Mouse (Mus musculus): ENCODE results near the gene Trim8.

Gene Trim8

GRCm38 (mm10) chr19:46523480-46524151, 22.1 kb downstream of the Trim8 start:
- no peak for DNase-seq (ENCODE audit: low read depth, low spot score)

- no peak for DNase-seq (ENCODE audit: low read depth, low spot score)
Measured at GRCm38 (mm10) chr19:46524152-46524544, 22.6 kb downstream of the Trim8 start.

GRCm38 (mm10) chr19:46524601-46525321, 23.3 kb downstream of the Trim8 start:
- DNase-seq (ENCODE audit: low read depth, low spot score): peak; percentile 74

GRCm38 (mm10) chr19:46525691-46526631, 24.5 kb downstream of the Trim8 start:
- no peak for DNase-seq (ENCODE audit: low read depth, low spot score)

GRCm38 (mm10) chr19:46527632-46528528, 26.4 kb downstream of the Trim8 start:
- DNase-seq (ENCODE audit: low read depth, low spot score): no peak

DNA sequence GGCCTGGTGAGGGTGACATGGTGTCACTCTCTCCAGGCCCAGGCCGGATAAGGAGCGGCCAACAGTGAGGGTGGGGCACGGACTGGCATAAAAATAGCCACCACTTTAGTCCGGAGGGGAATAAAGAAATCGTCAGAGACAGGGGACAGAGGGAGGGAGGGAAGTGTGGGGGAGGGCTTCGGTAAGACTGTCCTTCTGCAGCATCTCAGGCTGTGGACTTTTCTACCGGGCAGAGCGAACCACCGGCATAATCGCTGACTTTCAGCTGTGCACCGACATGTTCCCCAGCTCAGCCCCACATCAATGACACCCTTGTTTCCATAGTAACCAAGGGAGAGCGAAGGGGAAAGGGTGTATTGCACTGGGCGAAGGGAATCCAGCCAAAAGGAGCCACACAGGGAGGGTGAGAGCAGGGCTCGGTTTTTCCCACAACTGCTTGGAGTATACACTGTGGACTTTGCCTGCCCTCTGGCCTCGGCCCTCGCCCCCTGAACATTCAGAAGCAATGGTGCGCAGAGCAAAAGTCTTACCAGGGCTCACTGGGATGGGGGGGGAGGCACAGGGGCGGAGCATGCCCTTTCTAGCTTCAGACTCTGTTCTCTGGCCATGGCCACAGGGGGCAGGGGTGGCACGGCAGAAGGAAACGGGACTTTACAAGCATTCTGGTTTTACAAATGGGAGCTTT, 27.2 kb downstream of the Trim8 start:
- no peak for DNase-seq (ENCODE audit: low read depth, low spot score)

GRCm38 (mm10) chr19:46529601-46530448, 28.3 kb downstream of the Trim8 start:
- DNase-seq (ENCODE audit: low read depth, low spot score): no peak

GRCm38 (mm10) chr19:46530449-46530990, 29.0 kb downstream of the Trim8 start:
- DNase-seq (ENCODE audit: low read depth, low spot score): no peak

- DNase-seq (ENCODE audit: low read depth, low spot score): no peak
Measured at GRCm38 (mm10) chr19:46531071-46532030, 29.8 kb downstream of the Trim8 start.

- no peak for DNase-seq (ENCODE audit: low read depth, low spot score)
Measured at GRCm38 (mm10) chr19:46532031-46532688, 30.7 kb downstream of the Trim8 start.

DNA sequence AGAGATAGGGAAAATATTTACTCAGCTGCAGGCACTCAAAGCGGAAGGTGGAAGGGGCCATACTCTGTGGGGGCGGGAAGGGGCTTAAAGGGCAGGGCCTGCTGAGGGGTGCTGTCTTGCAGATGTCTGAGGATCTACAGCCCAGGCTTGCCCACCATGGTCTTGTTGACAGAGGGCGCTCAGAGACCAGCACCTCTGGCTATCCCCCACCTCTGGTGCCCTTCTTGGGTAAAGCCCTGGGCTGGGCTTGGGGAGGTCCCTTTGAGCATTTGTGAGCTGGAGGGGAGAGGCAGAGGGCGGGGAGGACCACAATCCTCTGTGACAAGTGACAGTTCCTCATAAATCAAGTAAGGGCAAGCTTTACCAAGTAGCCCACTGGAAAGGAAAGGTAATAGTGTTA, 31.6 kb downstream of the Trim8 start:
- no peak for DNase-seq (ENCODE audit: low read depth, low spot score)

DNA sequence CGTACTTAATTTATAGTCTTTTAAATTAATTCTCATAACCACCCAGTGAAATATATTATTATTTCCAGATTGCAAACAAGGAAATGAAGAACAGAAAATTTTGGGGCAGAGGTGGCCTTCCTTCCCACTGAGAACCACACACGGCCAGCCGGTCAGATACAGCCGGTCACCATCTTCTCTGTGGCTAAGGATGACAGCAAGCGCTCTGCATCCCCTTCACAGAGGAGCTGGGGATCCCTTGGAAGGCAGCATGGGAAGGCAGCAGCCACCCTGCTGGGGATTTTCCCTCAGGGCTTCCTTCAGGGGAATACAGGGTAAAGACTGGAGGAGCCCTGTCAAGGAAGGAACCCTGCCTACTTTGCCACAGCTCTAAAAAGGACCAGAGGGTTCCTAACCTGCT, 32.0 kb downstream of the Trim8 start:
- no peak for DNase-seq (ENCODE audit: low read depth, low spot score)

DNA sequence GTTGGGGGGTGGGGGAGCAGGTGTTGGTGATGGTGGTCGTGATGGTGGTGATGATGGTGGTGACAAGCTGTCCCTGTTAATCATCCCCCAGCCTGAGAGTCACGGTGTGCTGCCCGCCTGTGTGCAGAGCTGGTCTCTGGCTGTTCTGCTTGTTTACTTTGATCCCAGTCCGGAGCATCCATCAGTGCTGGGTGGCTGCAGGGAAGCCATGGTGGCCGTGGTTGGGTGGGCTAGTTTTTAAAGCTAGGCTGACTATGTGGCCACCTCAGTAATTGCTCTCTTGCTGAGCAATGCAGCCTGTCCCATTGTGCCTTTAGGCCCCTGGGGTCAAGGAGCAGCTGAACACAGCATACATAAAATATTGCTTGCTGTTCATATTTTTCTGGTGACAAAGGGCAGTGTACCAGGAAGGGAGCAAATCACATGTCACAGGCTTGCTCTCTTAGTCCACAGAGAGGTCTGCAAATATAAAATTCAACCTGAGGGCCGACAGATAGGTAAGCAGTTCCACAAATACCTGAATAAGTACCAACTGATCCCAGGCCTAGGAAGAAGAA, 33.1 kb downstream of the Trim8 start:
- no peak for DNase-seq (ENCODE audit: low read depth, low spot score)

GRCm38 (mm10) chr19:46537357-46537756, 35.9 kb downstream of the Trim8 start:
- DNase-seq (ENCODE audit: low read depth, low spot score): no peak

DNA sequence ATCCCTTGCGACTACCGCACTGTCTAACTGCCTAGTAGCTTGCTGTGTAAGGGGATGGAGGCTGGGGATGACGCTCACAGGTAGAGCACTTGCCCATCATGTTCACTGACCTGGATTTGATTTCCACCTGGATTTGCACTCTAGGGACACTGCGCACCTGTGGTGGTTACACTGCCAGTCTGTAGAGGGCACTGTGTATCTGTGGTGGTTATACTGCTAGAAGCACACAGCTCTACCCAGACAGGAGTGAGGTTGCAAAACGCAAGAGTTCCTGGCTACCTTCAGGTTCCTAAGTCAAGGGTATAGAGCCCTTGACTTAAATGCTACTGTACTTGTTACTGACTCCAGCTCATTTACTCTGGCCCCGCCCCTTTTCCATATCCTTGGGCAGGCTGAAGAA, 36.7 kb downstream of the Trim8 start:
- DNase-seq (ENCODE audit: low read depth, low spot score): no peak

DNA sequence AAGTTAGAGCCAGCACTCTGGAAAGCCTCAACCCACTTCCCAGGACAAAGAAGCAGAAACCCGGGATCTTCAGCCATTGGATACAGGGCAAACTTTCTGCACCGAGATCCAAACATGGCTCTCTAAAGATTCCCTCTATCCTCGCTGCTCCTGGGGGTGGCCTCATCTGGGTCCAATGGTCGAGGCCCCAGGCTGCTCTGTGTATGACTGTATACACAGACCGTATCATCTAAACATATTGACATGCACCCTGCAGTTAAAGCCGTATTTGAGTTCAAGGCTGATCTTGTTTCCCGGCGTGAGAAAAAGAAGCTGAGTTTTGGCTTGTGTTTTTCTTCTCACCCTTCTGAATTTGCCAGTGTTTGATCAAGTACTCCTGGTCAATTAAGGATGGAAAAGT, 41.2 kb downstream of the Trim8 start:
- DNase-seq (ENCODE audit: low read depth, low spot score): no peak

DNA sequence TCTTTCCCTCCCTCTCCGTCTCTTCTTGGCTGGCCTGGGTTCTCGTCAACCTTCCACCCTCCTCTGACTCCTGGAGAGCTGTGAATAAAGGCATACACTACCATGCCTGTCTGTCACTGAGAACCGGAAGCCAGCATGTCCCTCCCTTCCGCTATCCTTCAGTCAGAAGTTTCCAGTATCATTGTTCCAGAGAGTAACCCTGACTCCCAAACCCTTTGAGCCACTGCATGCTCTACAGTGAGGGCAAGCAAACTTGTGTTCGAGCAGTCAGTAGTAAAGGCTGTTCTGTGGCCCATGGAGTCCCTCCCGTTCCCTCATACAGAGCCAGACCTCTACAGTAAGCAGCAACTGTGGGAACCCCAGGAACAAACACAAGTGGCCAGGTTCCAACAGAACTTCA, 46.1 kb downstream of the Trim8 start:
- no peak for DNase-seq (ENCODE audit: low read depth, low spot score)
